In genomic region chr5:122654268-122654573, GRCm38 (mm10) we compare ENCODE assay signal across 9 mouse cellular contexts. TPM values are rescaled to one million over a fixed set of nuclear protein-coding genes. Genes with fewer than 3 reads are reported as not detected.
DNase-seq lines count a peak whose midpoint lies in the region; ATAC-seq lines count a peak whose summit lies in the region.
"Had no signal": no experiment of that assay in that cellular context is flagged by ENCODE, and none has a peak within 500 bp of the region (broad histone marks: within the 10 kb centered on the region; RNA-seq: fewer than 3 reads in every experiment).

No protein-coding gene starts in this region.

- peak; percentile 92 for DNase-seq in heart, adult 11 months
- DNase-seq in heart, adult 8-10 months (ENCODE audit: low spot score): no peak
- peak; percentile 25 for DNase-seq in right cerebral cortex, postnatal 25 days
- no peak for DNase-seq in right cerebral cortex, postnatal 14 days
- DNase-seq in embryo, embryonic 9.5 days (ENCODE audit: extremely low spot score): no peak
- no peak for DNase-seq in adrenal gland, adult 2 months
- no peak for DNase-seq in left cerebral cortex, adult 11 months (ENCODE audit: low spot score)
- DNase-seq: liver, embryonic 13.5 days had no signal

- peak; percentile 66; the same call in 1 of the 2 replicates for ATAC-seq in limb, embryonic 13.5 days (ENCODE audit: low FRiP score, low read depth)

- no peaks in the 10 kb centered on the region for H3K36me3 ChIP-seq in limb, embryonic 13.5 days
- H3K36me3 ChIP-seq: liver, embryonic 13.5 days had no signal

- H3K9me3 ChIP-seq in limb, embryonic 13.5 days: no peaks in the 10 kb centered on the region
- H3K9me3 ChIP-seq: liver, embryonic 13.5 days had no signal

- H3K27me3 ChIP-seq in limb, embryonic 13.5 days: no peaks in the 10 kb centered on the region

- peak overlapping the region; percentile 23 for H3K4me2 ChIP-seq in limb, embryonic 13.5 days (replicated peaks)
- H3K4me2 ChIP-seq: liver, embryonic 13.5 days had no signal

- peak overlapping the region; percentile 56; the same call in 1 of the 2 replicates for H3K9ac ChIP-seq in limb, embryonic 13.5 days
- H3K9ac ChIP-seq: liver, embryonic 13.5 days had no signal

- peaks cover 25% of the 10 kb centered on the region for H3K4me1 ChIP-seq in limb, embryonic 13.5 days

- no peak overlapping the region for H3K4me3 ChIP-seq in limb, embryonic 13.5 days
- H3K4me3 ChIP-seq: liver, embryonic 13.5 days had no signal

- WGBS in limb, embryonic 13.5 days: 48% methylated on average over 5 of the region's 5 CpGs

- peak overlapping the region; percentile 73 for H3K27ac ChIP-seq in limb, embryonic 13.5 days
- H3K27ac ChIP-seq: liver, embryonic 13.5 days had no signal

RNA-seq across cellular contexts. Expression of gene P2rx7, which starts 10.5 kb away (rescaled TPM):
- 1 to 10 TPM; 3.1 to 3.6 (median 3.4) TPM for total RNA-seq in heart, adult 8-10 months (2022)
- 1.2 TPM in 2 replicates for polyA plus RNA-seq in limb, embryonic 13.5 days (2015; fragmentation: Nextera tagmentation; extraction: Ambion mirVana)
- total RNA-seq in adrenal gland, adult 2 months (2021): 1 to 10 TPM; 3.0 to 3.3 TPM
- polyA plus RNA-seq in adrenal gland, adult 2 months (2012; rRNA removed): 3.1 and 5.3 TPM in 2 replicates

RNA-seq across cellular contexts. Expression of gene Ift81, which starts 39.9 kb away (rescaled TPM):
- total RNA-seq in heart, adult 8-10 months (2022): 10 to 100 TPM; 64.5 to 96.2 (median 80.6) TPM
- polyA plus RNA-seq in limb, embryonic 13.5 days (2015; fragmentation: Nextera tagmentation; extraction: Ambion mirVana): 48.7 and 50.7 TPM in 2 replicates
- total RNA-seq in adrenal gland, adult 2 months (2021): 10 to 100 TPM in 1 of 2 experiments, 1 to 10 TPM in 1; 6.5 to 15.7 TPM
- polyA plus RNA-seq in adrenal gland, adult 2 months (2012; rRNA removed): 1.4 and 2.2 TPM in 2 replicates

RNA-seq across cellular contexts. Expression of gene P2rx4, which starts 53.1 kb away (rescaled TPM):
- 10 to 100 TPM; 16.2 to 19.3 (median 18.5) TPM for total RNA-seq in heart, adult 8-10 months (2022)
- 16.1 and 16.8 TPM in 2 replicates for polyA plus RNA-seq in limb, embryonic 13.5 days (2015; fragmentation: Nextera tagmentation; extraction: Ambion mirVana)
- 10 to 100 TPM; 35.2 to 46.2 TPM for total RNA-seq in adrenal gland, adult 2 months (2021)
- 30.3 and 42.5 TPM in 2 replicates for polyA plus RNA-seq in adrenal gland, adult 2 months (2012; rRNA removed)

Comparison
In these comparisons a context has a peak if more than half of its experiments do, and no peak if none do; other contexts are left out.
1. DNase-seq: peak in heart, adult 11 months (single experiment) and right cerebral cortex, postnatal 25 days (single experiment); none in heart, adult 8-10 months (single experiment), right cerebral cortex, postnatal 14 days (single experiment), embryo, embryonic 9.5 days (single experiment), adrenal gland, adult 2 months (single experiment) and left cerebral cortex, adult 11 months (single experiment).